Mouse (Mus musculus) bone marrow, adult 2 months (tissue): ENCODE results near the gene Pigv.

Source experiments
- CTCF ChIP-seq: fragments of 200-500 bp; IDR thresholded peaks from 2 replicates; pipeline ENCODE4 v1.5.1; 2011; ENCODE audit warnings: low read length, control low read depth; ENCODE audit not compliant: control insufficient read depth, insufficient read depth
- POLR2A ChIP-seq: fragments of 200-500 bp; IDR thresholded peaks from 2 replicates; pipeline ENCODE4 v1.6.1; 2011; ENCODE audit warnings: low read depth, mild to moderate bottlenecking, control low read depth, low read length, borderline replicate concordance; ENCODE audit not compliant: control insufficient read depth

- no peak for TF ChIP-seq POLR2A
- TF ChIP-seq CTCF = peak; percentile 25; the same call in 1 of the 2 replicates
Measured at GRCm38 (mm10) chr4:133695363-133695762, 22.9 kb upstream of the Pigv start.
